18 mouse cellular contexts compared by ENCODE assay signal in the genomic region with DNA sequence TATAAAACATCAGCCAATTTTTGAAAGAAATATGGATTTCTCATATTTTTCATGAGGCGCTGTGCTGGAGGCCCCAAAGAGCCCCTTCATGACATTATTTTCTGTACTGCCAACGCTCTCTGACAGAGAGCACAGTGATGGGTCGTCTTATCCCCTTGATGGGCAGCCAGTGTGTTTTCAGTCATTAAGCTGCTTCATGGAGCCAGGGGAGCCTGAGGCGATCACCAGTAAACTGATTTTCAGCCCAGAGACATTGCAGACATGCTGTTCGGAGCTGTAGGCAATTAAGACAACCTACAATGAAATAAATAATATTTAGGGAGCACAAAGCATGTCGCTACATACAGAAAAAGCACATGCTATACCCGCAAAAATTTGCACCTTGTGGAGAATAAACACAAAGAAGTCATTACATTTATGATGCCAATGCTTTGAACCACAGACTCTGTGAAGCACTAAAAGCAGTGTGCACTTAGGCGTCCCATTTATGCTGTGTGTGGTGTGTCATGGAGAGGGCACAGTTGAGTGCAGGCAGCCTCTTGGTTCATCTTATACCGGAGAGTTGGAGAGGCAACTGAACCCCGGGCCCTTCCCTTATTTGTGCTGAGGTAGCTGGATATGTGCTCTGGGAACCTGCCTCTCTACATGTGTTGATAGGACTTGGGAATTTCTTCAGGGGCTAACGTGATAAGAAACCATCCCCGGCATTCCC. TPM values are rescaled to one million over a fixed set of nuclear protein-coding genes. Genes with fewer than 3 reads are reported as not detected.
A peak's percentile ranks its signal among the peaks of the same experiment; 100 is the strongest.
DNase-seq lines count a peak whose midpoint lies in the region; ATAC-seq lines count a peak whose summit lies in the region.
"Had no signal": no experiment of that assay in that cellular context is flagged by ENCODE, and none has a peak within 500 bp of the region (broad histone marks: within the 10 kb centered on the region; RNA-seq: fewer than 3 reads in every experiment).

No protein-coding gene starts in this region.

- 54% methylated on average over 12 of the region's 12 CpGs for WGBS in heart, embryonic 15.5 days
- WGBS in forebrain, embryonic 13.5 days: 41% methylated on average over 12 of the region's 12 CpGs
- WGBS in hindbrain, embryonic 13.5 days: 44% methylated on average over 12 of the region's 12 CpGs
- 47% methylated on average over 12 of the region's 12 CpGs for whole genome bisulfite sequencing in neural tube, embryonic 12.5 days

- no peak overlapping the region for H3K9ac ChIP-seq in heart, embryonic 15.5 days
- H3K9ac ChIP-seq in forebrain, embryonic 13.5 days: no peak overlapping the region
- H3K9ac ChIP-seq in hindbrain, embryonic 13.5 days: peak overlapping the region; percentile 9; the same call in 1 of the 2 replicates
- no peak overlapping the region for H3K9ac ChIP-seq in neural tube, embryonic 12.5 days
- H3K9ac ChIP-seq: liver, embryonic 14.5 days had no signal

- H3K36me3 ChIP-seq in heart, embryonic 15.5 days: no peaks in the 10 kb centered on the region
- no peaks in the 10 kb centered on the region for H3K36me3 ChIP-seq in forebrain, embryonic 13.5 days (ENCODE audit: poor library complexity, severe bottlenecking)
- no peaks in the 10 kb centered on the region for H3K36me3 ChIP-seq in hindbrain, embryonic 13.5 days
- no peaks in the 10 kb centered on the region for H3K36me3 ChIP-seq in neural tube, embryonic 12.5 days
- H3K36me3 ChIP-seq: limb, embryonic 10.5 days had no signal

- peaks cover 8% of the 10 kb centered on the region for H3K4me1 ChIP-seq in heart, embryonic 15.5 days (replicated peaks)
- peaks cover 22% of the 10 kb centered on the region for H3K4me1 ChIP-seq in forebrain, embryonic 13.5 days
- H3K4me1 ChIP-seq in hindbrain, embryonic 13.5 days (replicated peaks): peaks cover 23% of the 10 kb centered on the region
- H3K4me1 ChIP-seq in neural tube, embryonic 12.5 days: no peaks in the 10 kb centered on the region
- H3K4me1 ChIP-seq: limb, embryonic 10.5 days had no signal

- H3K27ac ChIP-seq in heart, embryonic 15.5 days: 0 out of 2 replicates have a peak overlapping the region, but pooled peaks have one; percentile 34
- peak overlapping the region; percentile 68 for H3K27ac ChIP-seq in forebrain, embryonic 13.5 days
- peak overlapping the region; percentile 86 for H3K27ac ChIP-seq in hindbrain, embryonic 13.5 days
- H3K27ac ChIP-seq in neural tube, embryonic 12.5 days: 0 out of 2 replicates have a peak overlapping the region, but pooled peaks have one; percentile 50
- H3K27ac ChIP-seq: limb, embryonic 10.5 days; liver, embryonic 14.5 days had no signal

- no peaks in the 10 kb centered on the region for H3K27me3 ChIP-seq in heart, embryonic 15.5 days
- peaks cover 36% of the 10 kb centered on the region for H3K27me3 ChIP-seq in forebrain, embryonic 13.5 days
- H3K27me3 ChIP-seq in hindbrain, embryonic 13.5 days: peaks cover 50% of the 10 kb centered on the region
- H3K27me3 ChIP-seq in neural tube, embryonic 12.5 days (replicated peaks): peaks cover 51% of the 10 kb centered on the region

- H3K9me3 ChIP-seq in heart, embryonic 15.5 days (replicated peaks): no peaks in the 10 kb centered on the region
- no peaks in the 10 kb centered on the region for H3K9me3 ChIP-seq in forebrain, embryonic 13.5 days (replicated peaks)
- H3K9me3 ChIP-seq in hindbrain, embryonic 13.5 days: no peaks in the 10 kb centered on the region
- H3K9me3 ChIP-seq in neural tube, embryonic 12.5 days: no peaks in the 10 kb centered on the region
- H3K9me3 ChIP-seq: limb, embryonic 10.5 days had no signal

- ATAC-seq in heart, embryonic 15.5 days (replicated peaks; ENCODE audit: insufficient number of reproducible peaks, insufficient read depth, low FRiP score, low read depth): no peak; the same call in 1 of the 2 replicates
- peak; percentile 50 for ATAC-seq in forebrain, embryonic 13.5 days
- ATAC-seq in hindbrain, embryonic 13.5 days (ENCODE audit: low FRiP score): peak; percentile 61
- peak; percentile 55 for ATAC-seq in neural tube, embryonic 12.5 days (ENCODE audit: low FRiP score, low read depth)
- no peak for ATAC-seq in granulocyte monocyte progenitor cell, adult 5-6 weeks (replicated peaks; ENCODE audit: poor library complexity, severe bottlenecking)
- ATAC-seq: intestine, postnatal 0 days had no signal

- intact Hi-C loops in heart, postnatal 14 days (cut with DNase I): no loop called here

- H3K4me3 ChIP-seq in heart, embryonic 15.5 days: no peak overlapping the region
- no peak overlapping the region for H3K4me3 ChIP-seq in forebrain, embryonic 13.5 days
- no peak overlapping the region for H3K4me3 ChIP-seq in hindbrain, embryonic 13.5 days
- H3K4me3 ChIP-seq in neural tube, embryonic 12.5 days: no peak overlapping the region
- H3K4me3 ChIP-seq: limb, embryonic 10.5 days had no signal

- DNase-seq in heart, postnatal 14 days: no peak
- no peak for DNase-seq in thymus, postnatal 4 days
- no peak for DNase-seq in gastrocnemius, adult 18-20 months (ENCODE audit: low spot score)
- DNase-seq: adrenal gland, postnatal 36 days; cerebellum, postnatal 36 days; heart, adult 18-20 months; kidney, postnatal 36 days; layer of hippocampus, postnatal 36 days; lung, postnatal 4 days; thymus, postnatal 25 days had no signal

- H3K4me2 ChIP-seq in heart, embryonic 15.5 days: peak overlapping the region; percentile 25; the same call in 1 of the 2 replicates
- H3K4me2 ChIP-seq in forebrain, embryonic 13.5 days: peak overlapping the region; percentile 27
- peak overlapping the region; percentile 26 for H3K4me2 ChIP-seq in hindbrain, embryonic 13.5 days
- peak overlapping the region; percentile 24; the same call in 1 of the 2 replicates for H3K4me2 ChIP-seq in neural tube, embryonic 12.5 days (replicated peaks)

RNA-seq across cellular contexts. Expression of a gene that starts 57.1 kb away (rescaled TPM):
- 15.5 and 17.0 TPM in 2 replicates for polyA plus RNA-seq in heart, embryonic 15.5 days (2015; fragmentation: Nextera tagmentation; extraction: Ambion mirVana)
- total RNA-seq in heart, postnatal 14 days (2021): 10 to 100 TPM; 86.8 to 90.3 TPM
- 30.9 and 36.5 TPM in 2 replicates for polyA plus RNA-seq in forebrain, embryonic 13.5 days (2015; fragmentation: Nextera tagmentation; extraction: Ambion mirVana)
- polyA plus RNA-seq in hindbrain, embryonic 13.5 days (2015; fragmentation: Nextera tagmentation; extraction: Ambion mirVana): 38.5 and 38.7 TPM in 2 replicates
- polyA plus RNA-seq in neural tube, embryonic 12.5 days (2016; fragmentation: Nextera tagmentation; extraction: Ambion mirVana): 36.2 and 37.4 TPM in 2 replicates
- 100 to 1,000 TPM; 235 to 243 TPM for total RNA-seq in gastrocnemius, adult 18-20 months (2021)
- not detected in 2 replicates for total RNA-seq in granulocyte monocyte progenitor cell, adult 5-6 weeks (2014; fragmentation: Nextera tagmentation)
- total RNA-seq in granulocyte monocyte progenitor cell, adult 5-6 weeks (2017): not detected in 2 replicates

Comparison
In these comparisons a context has a peak if more than half of its experiments do, and no peak if none do; other contexts are left out.
1. ATAC-seq: peak in forebrain, embryonic 13.5 days (single experiment), hindbrain, embryonic 13.5 days (single experiment) and neural tube, embryonic 12.5 days (single experiment); none in heart, embryonic 15.5 days (single experiment) and granulocyte monocyte progenitor cell, adult 5-6 weeks (single experiment).
2. H3K27ac ChIP-seq: peak in every context shown above with its lines; median percentile 86 in hindbrain, embryonic 13.5 days; 68 in forebrain, embryonic 13.5 days; 50 in neural tube, embryonic 12.5 days; 34 in heart, embryonic 15.5 days.
3. Peak in every context shown above with its lines, with median percentiles within 50 percentile points of each other: H3K4me2 ChIP-seq.